Mouse (Mus musculus) layer of hippocampus, postnatal 36 days (tissue): ENCODE data around the gene Lsm7. TPM values are rescaled to one million over a fixed set of nuclear protein-coding genes. Genes with fewer than 3 reads are reported as not detected.
"Not testable (repeated sequence)": the region's sequence is repeated elsewhere in the genome, so short reads cannot be mapped to it uniquely, and the experiment has no call there.

Experiments
- DNase-seq, 2 experiments: peaks; one replicate each; pipeline ENCODE4 v3.0.0; 2022
- total RNA-seq, 2 experiments: library from RNA; stranded (reverse); gene quantifications; 2 replicates each; pipeline ENCODE4 v1.2.3; 2021

Gene Lsm7
- total RNA-seq, 2 experiments from 2014 or later = 40.0 to 47.7 TPM

GRCm38 (mm10) chr10:80835617-80836016 lies 19.4 kb downstream of the Lsm7 start:
- DNase-seq = no peak

GRCm38 (mm10) chr10:80832818-80833217 lies 22.2 kb downstream of the Lsm7 start:
- DNase-seq = no peak

- DNase-seq = no peak
Observed at GRCm38 (mm10) chr10:80831136-80831535, 23.9 kb downstream of the Lsm7 start.

GRCm38 (mm10) chr10:80829359-80830278 lies 25.4 kb downstream of the Lsm7 start:
- DNase-seq = no peak

- not testable (repeated sequence) for DNase-seq
Observed at GRCm38 (mm10) chr10:80828587-80828986, 26.4 kb downstream of the Lsm7 start.

- DNase-seq = no peak
Observed at GRCm38 (mm10) chr10:80827870-80828420, 27.1 kb downstream of the Lsm7 start.

- DNase-seq = no peak
Observed at GRCm38 (mm10) chr10:80827063-80827869, 27.7 kb downstream of the Lsm7 start.

GRCm38 (mm10) chr10:80826151-80827062 lies 28.6 kb downstream of the Lsm7 start, which contains the start of gene Oaz1:
TSS of gene Oaz1 (plus strand) at chr10:80826656.
- peak; percentile 98 to 99 for DNase-seq

GRCm38 (mm10) chr10:80824827-80825226 lies 30.2 kb downstream of the Lsm7 start:
- no peak for DNase-seq

GRCm38 (mm10) chr10:80823847-80824643 lies 31.0 kb downstream of the Lsm7 start:
- no peak for DNase-seq

- DNase-seq = no peak
Observed at GRCm38 (mm10) chr10:80823316-80823715, 31.7 kb downstream of the Lsm7 start.

- no peak for DNase-seq
Observed at GRCm38 (mm10) chr10:80822528-80822927, 32.5 kb downstream of the Lsm7 start.

- DNase-seq = no peak
Observed at GRCm38 (mm10) chr10:80821991-80822390, 33.0 kb downstream of the Lsm7 start.

GRCm38 (mm10) chr10:80819406-80819805 lies 35.6 kb downstream of the Lsm7 start:
- no peak for DNase-seq

- no peak for DNase-seq
Observed at GRCm38 (mm10) chr10:80818599-80819281, 36.3 kb downstream of the Lsm7 start.

- DNase-seq = not testable (repeated sequence)
Observed at GRCm38 (mm10) chr10:80817955-80818354, 37.1 kb downstream of the Lsm7 start.

- DNase-seq = no peak
Observed at GRCm38 (mm10) chr10:80817164-80817563, 37.8 kb downstream of the Lsm7 start.

- not testable (repeated sequence) for DNase-seq
Observed at GRCm38 (mm10) chr10:80816303-80816702, 38.7 kb downstream of the Lsm7 start.

GRCm38 (mm10) chr10:80814800-80815199 lies 40.2 kb downstream of the Lsm7 start:
- DNase-seq = no peak

- no peak for DNase-seq
Observed at GRCm38 (mm10) chr10:80813366-80813765, 41.6 kb downstream of the Lsm7 start, which contains the start of gene Jsrp1. TSS of gene Jsrp1 (minus strand) at chr10:80813498.
